Mouse (Mus musculus) thymus, adult 18-20 months (tissue): ENCODE data around the gene Acaca.
"Not testable (repeated sequence)": the region's sequence is repeated elsewhere in the genome, so short reads cannot be mapped to it uniquely, and the experiment has no call there.

ENCODE experiments used
- DNase-seq, 2 experiments: peaks; one replicate each; pipeline ENCODE4 v3.0.0; 2022; ENCODE audit warnings: mixed read lengths in 2 of 2

The Acaca gene

DNA sequence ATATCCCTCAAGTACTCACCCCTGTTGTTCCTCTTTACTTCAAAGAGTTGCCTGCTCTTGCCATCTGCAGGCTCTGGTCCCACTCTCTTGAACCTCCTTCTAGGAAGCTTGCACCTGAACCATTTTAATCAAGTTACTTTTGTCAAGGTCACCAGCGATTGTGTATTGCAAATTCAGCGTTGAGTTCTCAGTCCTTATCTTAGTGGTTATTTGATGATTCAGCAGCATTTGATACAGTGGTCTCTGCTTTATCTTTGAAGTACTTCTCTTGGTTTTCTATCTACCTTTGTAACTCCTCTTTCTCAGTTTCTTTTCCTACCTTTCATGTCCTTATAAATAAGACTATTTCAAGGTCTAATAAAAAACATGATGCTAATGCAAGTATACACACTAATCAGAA lies 211.2 kb downstream of the Acaca start:
- no peak for DNase-seq

DNA sequence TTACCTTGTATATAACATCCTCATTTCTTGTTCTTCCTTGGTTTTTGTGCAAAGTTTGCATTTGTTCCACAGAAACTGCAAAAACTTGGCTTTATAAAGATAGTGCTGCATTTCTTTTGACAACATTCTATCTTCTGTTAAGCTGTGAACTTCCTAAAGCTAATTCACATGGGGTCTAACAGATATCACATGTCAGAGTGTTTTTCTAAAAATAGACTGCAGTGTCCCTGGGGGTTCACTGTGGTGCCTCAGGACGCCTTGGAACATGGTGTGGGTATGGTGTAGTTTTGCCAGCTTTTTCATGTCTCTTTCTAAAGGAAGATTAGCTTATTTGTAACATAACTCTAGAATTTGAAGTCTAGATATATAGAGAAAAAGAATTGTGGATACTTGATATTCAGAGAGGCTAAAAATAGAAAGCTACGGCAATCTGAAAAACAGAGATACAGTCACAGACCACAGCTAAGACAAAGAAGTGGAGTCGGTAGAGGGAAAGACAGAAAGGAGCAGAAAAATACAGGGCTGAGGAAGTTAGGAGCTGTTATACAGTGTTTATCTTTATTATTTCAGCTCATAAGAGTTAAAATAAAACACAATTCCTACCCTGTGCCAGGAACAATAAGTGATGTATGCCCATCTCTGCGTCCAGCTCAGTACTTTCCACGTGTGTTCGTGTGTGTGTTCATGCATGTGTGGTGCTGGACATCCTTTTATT lies 215.2 kb downstream of the Acaca start:
- no peak for DNase-seq

GRCm38 (mm10) chr11:84347766-84348165 lies 218.3 kb downstream of the Acaca start:
- DNase-seq = no peak

DNA sequence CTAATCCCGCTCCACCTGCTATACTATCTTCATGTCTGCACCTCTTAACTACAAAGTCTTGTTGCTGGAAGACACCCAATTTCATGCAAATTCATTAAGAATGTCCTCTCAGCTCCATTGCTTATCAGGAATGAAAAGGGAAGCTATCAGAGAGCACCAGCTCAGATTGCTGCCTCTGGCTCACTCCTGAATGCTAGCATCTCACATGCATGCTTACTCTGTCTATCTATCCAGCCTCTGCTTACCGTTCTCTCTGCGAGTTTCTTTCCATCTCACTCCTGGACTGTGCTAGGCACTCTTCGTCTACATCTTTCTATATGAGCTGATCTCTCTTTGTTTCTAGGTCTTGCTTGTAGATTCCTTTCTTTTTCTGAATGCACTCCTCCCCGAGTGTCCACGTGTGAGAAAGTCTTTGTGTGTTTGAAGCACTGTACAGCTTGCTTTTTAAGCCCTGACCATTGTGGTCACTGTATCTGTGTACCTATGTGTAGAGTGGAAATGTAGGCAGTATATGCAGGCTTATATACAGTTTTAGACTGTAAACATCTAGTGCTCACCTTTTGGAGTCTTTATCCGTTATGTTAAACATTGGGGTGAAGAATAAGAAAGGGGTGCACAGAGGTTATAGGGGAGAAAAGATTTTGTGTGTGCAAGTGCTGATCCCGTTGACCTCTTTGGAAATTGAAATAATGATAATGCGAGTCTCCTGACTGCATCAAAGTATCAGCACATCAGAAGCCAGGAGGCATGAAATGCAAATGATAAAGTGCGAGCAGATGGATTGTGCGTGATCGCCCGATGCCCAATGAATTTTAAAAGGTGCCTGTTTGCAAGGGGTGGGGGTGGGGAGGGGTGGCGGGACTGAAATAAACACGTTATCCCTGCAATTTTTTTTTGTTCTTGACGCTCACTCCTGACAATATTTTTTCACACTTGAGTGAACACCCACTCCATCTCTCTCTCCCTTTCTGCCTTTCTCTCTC lies 219.7 kb downstream of the Acaca start:
- DNase-seq = no peak

DNA sequence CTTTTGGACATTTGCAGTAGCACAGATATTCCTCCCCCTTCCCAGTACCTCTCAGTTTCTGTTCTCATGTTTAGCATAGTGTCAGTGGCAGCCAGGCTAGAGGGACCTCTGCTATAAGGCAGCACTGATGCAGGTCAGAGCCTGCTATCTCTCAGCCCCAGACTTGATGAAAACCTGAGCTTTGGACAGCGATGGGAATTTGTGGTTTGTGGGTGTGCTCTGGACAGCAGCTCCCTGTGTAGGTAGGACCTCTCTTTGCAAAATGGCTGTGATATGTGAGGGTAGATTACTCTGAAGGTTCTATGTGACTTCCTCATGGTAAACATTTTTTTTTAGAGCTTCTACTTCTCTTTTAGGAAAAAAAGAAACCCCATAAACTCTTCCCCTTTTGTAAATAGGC lies 221.7 kb downstream of the Acaca start:
- no peak for DNase-seq

GRCm38 (mm10) chr11:84353058-84353726 lies 223.7 kb downstream of the Acaca start:
- DNase-seq = no peak

DNA sequence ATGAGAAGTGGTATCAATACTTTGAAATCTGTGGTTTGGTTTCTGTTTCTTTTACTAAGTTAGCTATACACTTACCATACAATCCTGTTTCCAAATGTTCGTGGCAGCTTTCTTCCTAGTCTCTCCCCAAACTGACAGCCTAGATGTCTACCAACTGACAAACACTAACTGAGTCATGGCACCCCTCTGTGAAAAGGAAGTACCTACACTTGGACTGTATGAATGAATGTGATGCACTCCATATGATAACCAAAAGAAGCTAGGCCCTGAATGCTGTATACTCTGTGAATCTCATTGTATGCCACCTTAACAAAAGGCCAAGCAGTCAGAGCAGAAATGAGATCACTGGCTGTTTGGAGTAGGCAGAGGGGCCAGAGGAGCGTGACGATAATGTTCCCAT lies 227.8 kb downstream of the Acaca start:
- no peak for DNase-seq

GRCm38 (mm10) chr11:84357771-84358170 lies 228.3 kb downstream of the Acaca start:
- no peak for DNase-seq

GRCm38 (mm10) chr11:84361551-84361950 lies 232.1 kb downstream of the Acaca start:
- no peak for DNase-seq

- no peak for DNase-seq
Observed at GRCm38 (mm10) chr11:84362633-84363243, 233.3 kb downstream of the Acaca start.

GRCm38 (mm10) chr11:84365313-84365712 lies 235.8 kb downstream of the Acaca start:
- DNase-seq = no peak

GRCm38 (mm10) chr11:84368902-84369301 lies 239.4 kb downstream of the Acaca start:
- DNase-seq = no peak

GRCm38 (mm10) chr11:84373122-84373521 lies 243.7 kb downstream of the Acaca start:
- DNase-seq = no peak

GRCm38 (mm10) chr11:84375951-84376496 lies 246.6 kb downstream of the Acaca start:
- DNase-seq = no peak

- DNase-seq = no peak
Observed at GRCm38 (mm10) chr11:84376510-84377365, 247.3 kb downstream of the Acaca start.

GRCm38 (mm10) chr11:84382450-84382849 lies 253.0 kb downstream of the Acaca start:
- DNase-seq = no peak

GRCm38 (mm10) chr11:84383891-84384290 lies 254.4 kb downstream of the Acaca start:
- no peak for DNase-seq

DNA sequence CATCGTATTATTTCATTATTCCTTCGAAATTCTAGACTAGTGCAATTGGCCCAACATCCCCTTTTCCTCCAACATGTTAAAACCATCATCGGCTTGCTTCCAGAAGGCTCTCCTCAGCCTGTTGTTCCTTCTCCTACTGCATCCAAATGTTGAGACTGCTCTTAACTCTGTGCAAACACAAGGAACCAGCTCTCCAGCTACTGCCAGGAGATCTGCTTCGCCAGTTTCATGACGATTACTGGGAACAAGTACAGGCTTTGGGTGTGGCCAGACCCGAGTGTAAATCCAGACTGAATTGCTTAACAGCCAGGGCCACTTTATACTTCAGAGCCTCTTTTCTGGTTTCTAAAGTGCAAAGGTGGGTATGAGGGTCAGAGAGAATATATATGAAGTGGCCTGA lies 259.9 kb downstream of the Acaca start:
- DNase-seq = no peak

- DNase-seq = no peak
Observed at GRCm38 (mm10) chr11:84391126-84391525, 261.7 kb downstream of the Acaca start.

DNA sequence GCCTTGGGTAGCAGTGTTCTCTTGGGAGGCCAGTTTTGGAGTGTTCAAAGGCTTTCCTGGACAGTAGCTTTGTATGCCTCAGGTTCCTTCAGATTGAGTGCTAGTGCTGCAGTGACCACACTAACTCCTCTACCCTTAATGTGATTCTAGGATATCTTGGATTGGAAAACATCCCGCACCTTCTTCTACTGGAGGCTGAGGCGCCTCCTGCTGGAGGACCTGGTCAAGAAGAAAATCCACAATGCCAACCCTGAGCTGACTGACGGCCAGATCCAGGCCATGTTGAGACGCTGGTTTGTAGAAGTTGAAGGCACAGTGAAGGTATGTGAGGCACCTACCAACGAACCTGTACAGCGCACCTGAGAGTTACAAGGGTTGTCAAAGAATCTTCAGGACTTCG lies 262.6 kb downstream of the Acaca start:
- not testable (repeated sequence) for DNase-seq

GRCm38 (mm10) chr11:84393571-84393970 lies 264.1 kb downstream of the Acaca start:
- no peak for DNase-seq

GRCm38 (mm10) chr11:84395010-84395409 lies 265.5 kb downstream of the Acaca start:
- DNase-seq = no peak
